Mouse (Mus musculus): Measurements from ENCODE around the gene 1700011L22Rik. TPM values are rescaled to one million over a fixed set of nuclear protein-coding genes. Genes with fewer than 3 reads are reported as not detected.

1700011L22Rik gene
- polyA plus RNA-seq, 1 experiment: not detected

DNA sequence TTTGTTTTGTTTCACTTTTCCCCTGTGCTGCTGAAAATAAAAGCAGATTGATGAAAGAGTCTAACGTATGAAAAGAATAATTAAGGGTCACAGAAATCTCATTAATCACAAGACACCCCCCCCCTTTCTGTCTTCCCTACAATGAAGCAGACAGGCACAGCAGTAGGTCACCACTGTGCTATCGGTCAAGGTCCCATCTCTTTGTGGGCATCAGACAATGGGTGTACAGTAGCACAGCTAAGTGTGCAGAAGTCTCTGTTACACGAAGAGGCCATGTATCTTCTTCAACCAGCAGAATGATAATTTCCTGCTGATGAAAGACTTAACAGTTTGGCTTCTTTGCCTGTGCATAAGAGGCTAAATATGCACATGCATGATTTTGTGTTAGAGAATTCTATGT lies 49.7 kb downstream of the 1700011L22Rik start:
- TF ChIP-seq MAX (IDR thresholded peaks at IDR 0.05; ENCODE audit: low read depth) (no peak), POLR2A (IDR thresholded peaks at IDR 0.05; ENCODE audit: insufficient read length, low read depth) (no peak), TCF3 (IDR thresholded peaks at IDR 0.05; ENCODE audit: insufficient read length, low read depth) (no peak)
- Histone ChIP-seq H3K36me3 (ENCODE audit: control insufficient read depth, insufficient read depth) (no peaks in the 10 kb centered on the region), H3K79me2 (ENCODE audit: control insufficient read depth, insufficient read depth) (no peaks in the 10 kb centered on the region), H3K4me3 (no peak overlapping the region), H3K4me2 (ENCODE audit: low read depth) (no peak overlapping the region), H3K27me3 (ENCODE audit: control insufficient read depth, insufficient read depth, insufficient read length) (no peaks in the 10 kb centered on the region), H3ac (ENCODE audit: control insufficient read depth, insufficient read length) (no peak overlapping the region)

GRCm38 (mm10) chr8:79196481-79196880 lies 51.9 kb downstream of the 1700011L22Rik start:
- Histone ChIP-seq H3K4me3 (no peak overlapping the region), H3K36me3 (ENCODE audit: control insufficient read depth, insufficient read depth) (no peaks in the 10 kb centered on the region), H3K79me2 (ENCODE audit: control insufficient read depth, insufficient read depth) (no peaks in the 10 kb centered on the region), H3ac (ENCODE audit: control insufficient read depth, insufficient read length) (no peak overlapping the region), H3K27me3 (ENCODE audit: control insufficient read depth, insufficient read depth, insufficient read length) (no peaks in the 10 kb centered on the region), H3K4me2 (ENCODE audit: low read depth) (no peak overlapping the region)
- TF ChIP-seq MYOD1 (IDR thresholded peaks at IDR 0.05; ENCODE audit: control insufficient read depth in 1 of 3, insufficient read length in 2 of 3, low read depth in 2 of 3): peak in 1 of 3 experiments; percentile 52
- TF ChIP-seq REST (IDR thresholded peaks at IDR 0.05; ENCODE audit: insufficient read depth, insufficient read length): no peak
- no peak for TF ChIP-seq E2F4 (IDR thresholded peaks at IDR 0.05; ENCODE audit: insufficient read depth)
- TF ChIP-seq MYOG (IDR thresholded peaks at IDR 0.05; ENCODE audit: control insufficient read depth in 1 of 3, insufficient read depth in 1 of 3, insufficient read length in 2 of 3, low read depth in 2 of 3): peak in 2 of 3 experiments; percentile 58 to 60

- H3K27me3 ChIP-seq (ENCODE audit: control insufficient read depth, insufficient read depth, insufficient read length): no peaks in the 10 kb centered on the region
- TF ChIP-seq CEBPB (IDR thresholded peaks at IDR 0.05; ENCODE audit: insufficient read depth, poor library complexity, severe bottlenecking): no peak
- TF ChIP-seq MYOD1 (IDR thresholded peaks at IDR 0.05; ENCODE audit: control insufficient read depth in 1 of 3, insufficient read length in 2 of 3, low read depth in 2 of 3): no peak
- no peak for TF ChIP-seq TCF3 (IDR thresholded peaks at IDR 0.05; ENCODE audit: insufficient read length, low read depth)
- no peak for TF ChIP-seq MAX (IDR thresholded peaks at IDR 0.05; ENCODE audit: low read depth)
- TF ChIP-seq MYOG (IDR thresholded peaks at IDR 0.05; ENCODE audit: control insufficient read depth in 1 of 3, insufficient read depth in 1 of 3, insufficient read length in 2 of 3, low read depth in 2 of 3): no peak
- TF ChIP-seq POLR2A (IDR thresholded peaks at IDR 0.05; ENCODE audit: insufficient read length, low read depth): no peak
- no peak for TF ChIP-seq SRF (IDR thresholded peaks at IDR 0.05; ENCODE audit: control insufficient read depth, insufficient read length, low read depth)
- no peak for TF ChIP-seq TCF12 (IDR thresholded peaks at IDR 0.05; ENCODE audit: insufficient read depth, poor library complexity, severe bottlenecking)
- no peak for TF ChIP-seq E2F4 (IDR thresholded peaks at IDR 0.05; ENCODE audit: insufficient read depth)
- TF ChIP-seq USF1 (IDR thresholded peaks at IDR 0.05; ENCODE audit: low read depth): no peak
- TF ChIP-seq POLR2AphosphoS2 (IDR thresholded peaks at IDR 0.05; ENCODE audit: insufficient read length, low read depth): no peak
- no peak for TF ChIP-seq REST (IDR thresholded peaks at IDR 0.05; ENCODE audit: insufficient read depth, insufficient read length)
- no peak overlapping the region for H3ac ChIP-seq (ENCODE audit: control insufficient read depth, insufficient read length)
- no peaks in the 10 kb centered on the region for H3K79me2 ChIP-seq (ENCODE audit: control insufficient read depth, insufficient read depth)
- H3K4me2 ChIP-seq (ENCODE audit: low read depth): no peak overlapping the region
- H3K4me3 ChIP-seq: no peak overlapping the region
- H3K36me3 ChIP-seq (ENCODE audit: control insufficient read depth, insufficient read depth): peaks cover 8% of the 10 kb centered on the region
These were observed 58.3 kb downstream of the 1700011L22Rik start for GRCm38 (mm10) chr8:79190071-79190470.

DNA sequence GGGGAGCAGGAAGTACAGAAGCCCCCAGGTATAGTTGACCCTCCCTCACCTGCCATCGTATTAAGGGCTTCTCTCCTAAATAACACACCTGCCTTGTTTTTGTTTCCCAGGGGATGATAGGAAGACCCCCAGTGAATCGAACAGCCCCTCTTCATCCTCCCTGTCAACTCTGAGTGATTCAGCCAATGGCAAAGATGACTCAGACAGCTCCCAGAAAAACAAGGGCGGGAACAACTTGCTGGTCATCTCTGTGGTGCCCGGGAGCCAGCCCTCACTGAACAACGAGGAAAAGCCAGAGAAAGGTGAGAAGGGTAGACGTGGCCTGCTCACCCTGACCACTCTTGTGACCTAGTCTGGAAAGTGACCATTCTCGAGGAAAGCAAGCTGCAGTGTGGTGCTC lies 62.9 kb downstream of the 1700011L22Rik start:
- no peaks in the 10 kb centered on the region for H3K79me2 ChIP-seq (ENCODE audit: control insufficient read depth, insufficient read depth)
- peaks cover 10% of the 10 kb centered on the region for H3K36me3 ChIP-seq (ENCODE audit: control insufficient read depth, insufficient read depth)
- H3K4me2 ChIP-seq (ENCODE audit: low read depth): no peak overlapping the region
- H3K27me3 ChIP-seq (ENCODE audit: control insufficient read depth, insufficient read depth, insufficient read length): no peaks in the 10 kb centered on the region
- no peak for TF ChIP-seq POLR2A (IDR thresholded peaks at IDR 0.05; ENCODE audit: insufficient read length, low read depth)
- no peak for TF ChIP-seq E2F4 (IDR thresholded peaks at IDR 0.05; ENCODE audit: insufficient read depth)
- TF ChIP-seq REST (IDR thresholded peaks at IDR 0.05; ENCODE audit: insufficient read depth, insufficient read length): no peak
- no peak for TF ChIP-seq SRF (IDR thresholded peaks at IDR 0.05; ENCODE audit: control insufficient read depth, insufficient read length, low read depth)
- no peak overlapping the region for H3ac ChIP-seq (ENCODE audit: control insufficient read depth, insufficient read length)
- no peak overlapping the region for H3K4me3 ChIP-seq

DNA sequence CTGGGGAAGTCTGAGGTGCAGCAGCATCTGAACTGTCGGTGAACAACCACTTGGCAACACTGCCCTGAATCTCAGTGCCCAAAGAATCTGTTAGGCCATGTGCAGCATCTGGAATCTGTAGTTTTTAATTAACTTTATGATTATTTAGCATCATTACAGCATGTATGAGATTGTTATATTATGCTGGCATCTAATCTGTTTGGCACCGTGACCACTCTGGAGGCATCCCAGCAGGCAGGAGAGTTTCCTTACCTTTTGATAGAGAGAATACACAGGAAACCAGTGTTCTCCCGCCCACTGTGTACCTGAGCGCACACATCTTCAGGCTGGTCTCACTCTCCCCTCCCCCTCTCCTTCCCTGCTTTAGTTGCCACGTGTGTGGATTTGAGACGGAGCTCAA lies 68.7 kb downstream of the 1700011L22Rik start:
- no peak for TF ChIP-seq POLR2AphosphoS2 (IDR thresholded peaks at IDR 0.05; ENCODE audit: insufficient read length, low read depth)
- no peak for TF ChIP-seq TCF3 (IDR thresholded peaks at IDR 0.05; ENCODE audit: insufficient read length, low read depth)
- TF ChIP-seq SRF (IDR thresholded peaks at IDR 0.05; ENCODE audit: control insufficient read depth, insufficient read length, low read depth): no peak
- no peak for TF ChIP-seq MAX (IDR thresholded peaks at IDR 0.05; ENCODE audit: low read depth)
- no peak for TF ChIP-seq MYOD1 (IDR thresholded peaks at IDR 0.05; ENCODE audit: control insufficient read depth in 1 of 3, insufficient read length in 2 of 3, low read depth in 2 of 3)
- no peak for TF ChIP-seq MYOG (IDR thresholded peaks at IDR 0.05; ENCODE audit: control insufficient read depth in 1 of 3, insufficient read depth in 1 of 3, insufficient read length in 2 of 3, low read depth in 2 of 3)
- TF ChIP-seq TCF12 (IDR thresholded peaks at IDR 0.05; ENCODE audit: insufficient read depth, poor library complexity, severe bottlenecking): no peak
- H3K4me2 ChIP-seq (ENCODE audit: low read depth): no peak overlapping the region

More for the DNA sequence above, 68.7 kb downstream of the 1700011L22Rik start:
- no peak overlapping the region for H3K4me3 ChIP-seq
- no peaks in the 10 kb centered on the region for H3K79me2 ChIP-seq (ENCODE audit: control insufficient read depth, insufficient read depth)
- H3K27me3 ChIP-seq (ENCODE audit: control insufficient read depth, insufficient read depth, insufficient read length): no peaks in the 10 kb centered on the region
- no peak overlapping the region for H3ac ChIP-seq (ENCODE audit: control insufficient read depth, insufficient read length)
- peaks cover 22% of the 10 kb centered on the region for H3K36me3 ChIP-seq (ENCODE audit: control insufficient read depth, insufficient read depth)

Measured in myocyte (in vitro differentiated cells).